Mouse (Mus musculus): ENCODE results near the gene Gm20422.

- no peak for TF ChIP-seq POLR2A (IDR thresholded peaks at IDR 0.05; ENCODE audit: insufficient read depth, low read length)
- no peak for TF ChIP-seq CTCF (IDR thresholded peaks at IDR 0.05; ENCODE audit: low read depth, low read length)
- no peak for TF ChIP-seq EP300 (IDR thresholded peaks at IDR 0.05; ENCODE audit: insufficient read depth, low read depth, low read length)
Measured at GRCm38 (mm10) chr8:69790364-69790763, 15.7 kb upstream of the Gm20422 start.

Data from ES-Bruce4 (cell line).